Mouse (Mus musculus) gastrocnemius, adult 18-20 months (tissue): ENCODE results near the gene Zim1. TPM values are rescaled to one million over a fixed set of nuclear protein-coding genes. Genes with fewer than 3 reads are reported as not detected.

Source experiments
- DNase-seq: peaks from one replicate; pipeline ENCODE4 v3.0.0; 2021; ENCODE audit warnings: low spot score
- long read RNA-seq, 2 experiments: library from polyadenylated mRNA; stranded (forward); transcript quantifications; one replicate each; pipeline ENCODE4 v2.0.0; 2021
- total RNA-seq, 2 experiments: library from RNA; stranded (reverse); gene quantifications; 2 replicates each; pipeline ENCODE4 v1.2.3; 2021

Zim1 gene
- 1 to 10 TPM; 2.4 to 6.0 TPM for total RNA-seq
- long read RNA-seq, experiment 1, result 0 reads
- long read RNA-seq, experiment 2, result 0 reads

GRCm38 (mm10) chr7:6696241-6697045 lies at the start of gene Zim1:
TSS of gene Zim1 (minus strand) at chr7:6696450.
- DNase-seq, result peak; percentile 85

- no peak for DNase-seq
Observed at GRCm38 (mm10) chr7:6744281-6744904, 48.1 kb upstream of the Zim1 start.

- no peak for DNase-seq
Observed at GRCm38 (mm10) chr7:6736060-6736459, 39.8 kb upstream of the Zim1 start.

- DNase-seq, result no peak
Observed at GRCm38 (mm10) chr7:6731930-6732329, 35.7 kb upstream of the Zim1 start.

GRCm38 (mm10) chr7:6731373-6731772 lies 35.1 kb upstream of the Zim1 start:
- DNase-seq, result no peak

GRCm38 (mm10) chr7:6730801-6731200 lies 34.6 kb upstream of the Zim1 start:
- DNase-seq, result no peak

GRCm38 (mm10) chr7:6730241-6730640 lies 34.0 kb upstream of the Zim1 start, which contains the start of the genes Peg3 and Usp29:
TSS of gene Peg3 (minus strand) at chr7:6730431.
TSS of gene Usp29 (plus strand) at chr7:6730578.
- DNase-seq, result peak; percentile 48

GRCm38 (mm10) chr7:6729061-6729817 lies 33.0 kb upstream of the Zim1 start:
- DNase-seq, result peak; percentile 96

- peak; percentile 92 for DNase-seq
Observed at GRCm38 (mm10) chr7:6728263-6728931, 32.1 kb upstream of the Zim1 start.

- peak; percentile 82 for DNase-seq
Observed at GRCm38 (mm10) chr7:6727351-6728121, 31.3 kb upstream of the Zim1 start.

GRCm38 (mm10) chr7:6709396-6709795 lies 13.1 kb upstream of the Zim1 start:
- no peak for DNase-seq

- no peak for DNase-seq
Observed at GRCm38 (mm10) chr7:6708451-6709180, 12.4 kb upstream of the Zim1 start.

GRCm38 (mm10) chr7:6707416-6708015 lies 11.3 kb upstream of the Zim1 start:
- no peak for DNase-seq

- no peak for DNase-seq
Observed at GRCm38 (mm10) chr7:6699230-6699629, 3.0 kb upstream of the Zim1 start.

GRCm38 (mm10) chr7:6685511-6685910 lies 10.7 kb downstream of the Zim1 start:
- no peak for DNase-seq

GRCm38 (mm10) chr7:6666726-6667125 lies 29.5 kb downstream of the Zim1 start:
- no peak for DNase-seq

- DNase-seq, result no peak
Observed at GRCm38 (mm10) chr7:6663430-6663829, 32.8 kb downstream of the Zim1 start.

- peak; percentile 17 for DNase-seq
Observed at GRCm38 (mm10) chr7:6659605-6660004, 36.6 kb downstream of the Zim1 start.

- DNase-seq, result no peak
Observed at GRCm38 (mm10) chr7:6658606-6659005, 37.6 kb downstream of the Zim1 start.

- DNase-seq, result no peak
Observed at GRCm38 (mm10) chr7:6652151-6652550, 44.1 kb downstream of the Zim1 start.
